Mouse (Mus musculus): ENCODE data around the gene Dusp8.

GRCm38 (mm10) chr7:142084820-142085219, 10.8 kb downstream of the Dusp8 start:
- no peak for TF ChIP-seq CTCF (IDR thresholded peaks at IDR 0.05; ENCODE audit: extremely low read depth, insufficient read length, insufficient replicate concordance, low read depth, low read length)
- TF ChIP-seq POLR2A (IDR thresholded peaks at IDR 0.05; ENCODE audit: low read depth, low read length): no peak

Data from small intestine, adult 2 months (tissue).